Mouse (Mus musculus) cortical plate, adult 2 months (tissue): ENCODE measurements around the gene Cadps2. TPM values are rescaled to one million over a fixed set of nuclear protein-coding genes. Genes with fewer than 3 reads are reported as not detected.

Experiments
- H3K27ac ChIP-seq: fragments of 200-500 bp; 2 replicates; pipeline ENCODE4 v1.5.1; 2012; ENCODE audit warnings: low read length, control low read depth, inconsistent platforms; ENCODE audit not compliant: insufficient read depth
- H3K4me1 ChIP-seq: fragments of 200-500 bp; 2 replicates; pipeline ENCODE4 v1.6.1; 2011; ENCODE audit warnings: low read length; ENCODE audit not compliant: control insufficient read depth, insufficient read depth
- H3K4me3 ChIP-seq: fragments of 200-500 bp; 2 replicates; pipeline ENCODE4 v1.5.1; 2011; ENCODE audit warnings: mild to moderate bottlenecking, low read length, control low read depth; ENCODE audit not compliant: insufficient read depth
- CTCF ChIP-seq: fragments of 200-500 bp; IDR thresholded peaks from 2 replicates; pipeline ENCODE4 v1.5.1; 2011; ENCODE audit warnings: mild to moderate bottlenecking, control low read depth, low read length; ENCODE audit not compliant: insufficient read depth; ENCODE audit errors: extremely low read depth
- POLR2A ChIP-seq: fragments of 200-500 bp; IDR thresholded peaks from 2 replicates; pipeline ENCODE4 v1.6.1; 2011; ENCODE audit warnings: mild to moderate bottlenecking, low read length, control low read depth; ENCODE audit not compliant: insufficient read depth; ENCODE audit errors: extremely low read depth
- polyA plus RNA-seq: library from polyadenylated mRNA; depleted of rRNA; stranded (reverse); fragments of >200 nt; gene quantifications from 2 replicates; pipeline ENCODE4 v1.2.3, GENCODE M21; 2012

The Cadps2 gene
- polyA plus RNA-seq, 1 experiment, result 40.9 TPM

- H3K27ac ChIP-seq, result peak overlapping the region; percentile 33
These were observed 716 bp downstream of the Cadps2 start for GRCm38 (mm10) chr6:23838401-23839008.

DNA sequence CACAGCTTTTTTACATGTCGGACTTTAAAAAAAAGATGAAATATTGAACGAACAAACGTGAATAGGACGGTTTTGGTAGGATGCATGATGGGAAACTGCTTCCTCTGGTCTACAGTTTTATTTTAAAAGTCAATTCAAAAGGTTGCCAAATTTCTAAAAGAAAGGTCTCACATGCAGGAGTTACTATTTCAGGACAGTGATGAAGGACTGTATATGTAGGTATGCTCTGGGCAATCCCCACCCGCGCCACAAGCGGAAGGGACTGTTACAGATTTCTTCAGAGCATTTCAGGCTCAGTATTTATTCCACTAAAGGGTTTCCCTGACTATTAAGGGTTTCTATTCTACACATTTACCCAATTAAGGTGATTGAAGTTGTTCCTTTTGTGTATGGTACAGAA is 1.6 kb downstream of the Cadps2 start:
- Histone ChIP-seq H3K4me1 (no peaks in the 10 kb centered on the region), H3K4me3 (peak overlapping the region; percentile 78), H3K27ac (no peak overlapping the region)
- TF ChIP-seq POLR2A, result no peak
- TF ChIP-seq CTCF, result no peak

More at GRCm38 (mm10) chr6:23838401-23839008, 716 bp downstream of the Cadps2 start:
- Histone ChIP-seq H3K4me3 (peak overlapping the region; percentile 78), H3K4me1 (no peaks in the 10 kb centered on the region)
- TF ChIP-seq POLR2A (no peak), CTCF (no peak)

- no peak overlapping the region for H3K27ac ChIP-seq
- peak overlapping the region; percentile 78 for H3K4me3 ChIP-seq
- TF ChIP-seq CTCF (no peak), POLR2A (no peak)
- H3K4me1 ChIP-seq, result no peaks in the 10 kb centered on the region
These were observed 2.1 kb downstream of the Cadps2 start for GRCm38 (mm10) chr6:23837127-23837526.

GRCm38 (mm10) chr6:23836694-23837093 is 2.5 kb downstream of the Cadps2 start:
- Histone ChIP-seq H3K27ac (no peak overlapping the region), H3K4me1 (no peaks in the 10 kb centered on the region), H3K4me3 (peak overlapping the region; percentile 78)
- no peak for TF ChIP-seq POLR2A
- TF ChIP-seq CTCF, result no peak

DNA sequence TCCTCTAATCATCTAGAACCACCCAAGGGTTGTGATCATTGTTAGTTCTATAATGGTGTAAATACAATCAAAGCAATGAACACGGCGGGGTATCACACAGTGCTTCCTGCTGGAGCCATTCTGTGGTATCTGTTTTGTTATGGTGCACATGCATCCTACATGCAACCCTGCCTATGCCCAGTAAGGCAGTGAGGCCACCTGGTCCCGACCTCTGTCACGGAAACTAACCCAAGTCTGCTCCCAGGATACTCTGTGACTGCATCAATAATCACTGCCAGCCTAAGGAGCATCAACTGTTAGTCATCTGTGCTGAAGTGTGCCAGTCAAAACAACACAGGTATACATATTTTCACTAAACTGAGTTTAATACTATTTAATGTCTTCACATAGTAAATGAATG is 3.7 kb downstream of the Cadps2 start:
- Histone ChIP-seq H3K4me1 (no peaks in the 10 kb centered on the region), H3K27ac (no peak overlapping the region), H3K4me3 (0 out of 2 replicates have a peak overlapping the region, but pooled peaks have one; percentile 1)
- TF ChIP-seq CTCF (no peak), POLR2A (no peak)

GRCm38 (mm10) chr6:23830741-23831140 is 8.5 kb downstream of the Cadps2 start:
- Histone ChIP-seq H3K4me1 (no peaks in the 10 kb centered on the region), H3K27ac (no peak overlapping the region), H3K4me3 (no peak overlapping the region)
- TF ChIP-seq POLR2A (no peak), CTCF (no peak)

GRCm38 (mm10) chr6:23829338-23829737 is 9.9 kb downstream of the Cadps2 start:
- Histone ChIP-seq H3K4me1 (0 out of 2 replicates have a peak, but pooled peaks cover 2% of the 10 kb centered on the region), H3K4me3 (no peak overlapping the region), H3K27ac (no peak overlapping the region)
- TF ChIP-seq CTCF, result no peak
- no peak for TF ChIP-seq POLR2A

GRCm38 (mm10) chr6:23821819-23822218 is 17.4 kb downstream of the Cadps2 start:
- Histone ChIP-seq H3K27ac (no peak overlapping the region), H3K4me3 (no peak overlapping the region), H3K4me1 (0 out of 2 replicates have a peak, but pooled peaks cover 2% of the 10 kb centered on the region)
- TF ChIP-seq POLR2A (no peak), CTCF (no peak)

DNA sequence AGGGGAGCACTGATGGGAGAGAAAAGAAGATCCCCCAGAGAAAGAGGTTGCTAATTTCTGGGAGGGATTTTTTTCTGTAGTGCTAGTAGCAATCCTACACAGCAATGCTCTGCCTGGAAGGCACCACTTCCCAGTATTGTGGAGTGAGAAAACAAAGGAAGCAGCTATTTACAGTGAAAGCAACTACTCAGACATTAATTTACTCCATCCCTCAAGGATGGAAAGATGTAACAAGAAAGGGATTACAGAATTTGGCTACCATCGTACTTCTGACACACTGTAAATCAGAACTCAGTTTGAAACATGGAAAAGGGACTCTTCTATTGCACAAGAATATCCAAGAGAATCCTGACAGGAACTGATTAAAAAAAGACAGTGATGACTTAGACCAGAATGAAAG is 29.1 kb downstream of the Cadps2 start:
- TF ChIP-seq CTCF, result no peak
- TF ChIP-seq POLR2A, result no peak

GRCm38 (mm10) chr6:23809344-23809743 is 29.9 kb downstream of the Cadps2 start:
- no peaks in the 10 kb centered on the region for H3K4me1 ChIP-seq
- no peak for TF ChIP-seq POLR2A
- TF ChIP-seq CTCF, result no peak
- H3K4me3 ChIP-seq, result no peak overlapping the region
- H3K27ac ChIP-seq, result no peak overlapping the region

More for the DNA sequence above, 29.1 kb downstream of the Cadps2 start:
- no peaks in the 10 kb centered on the region for H3K4me1 ChIP-seq
- H3K27ac ChIP-seq, result no peak overlapping the region
- no peak overlapping the region for H3K4me3 ChIP-seq
